Mouse (Mus musculus): ENCODE results near the gene Eif1ax. TPM values are rescaled to one million over a fixed set of nuclear protein-coding genes. Genes with fewer than 3 reads are reported as not detected.
"Not testable (repeated sequence)": the region's sequence is repeated elsewhere in the genome, so short reads cannot be mapped to it uniquely, and the experiment has no call there.

The Eif1ax gene
- polyA plus RNA-seq, 1 experiment from 2014 or later = 93.8 TPM

GRCm38 (mm10) chrX:159409253-159409652 lies 37.3 kb downstream of the Eif1ax start:
- ATAC-seq (ENCODE audit: insufficient number of reproducible peaks, insufficient read depth, low FRiP score, low read depth) = no peak
- Histone ChIP-seq H3K4me3 (ENCODE audit: control insufficient read depth in 1 of 2, insufficient read depth in 1 of 2, low read depth in 1 of 2, low read length in 2 of 2) (no peak overlapping the region), H3K4me2 (ENCODE audit: low read length) (no peak overlapping the region), H3K27me3 (ENCODE audit: control insufficient read depth, insufficient read depth, low read length) (no peaks in the 10 kb centered on the region), H3K36me3 (ENCODE audit: control insufficient read depth, insufficient read depth, low read length) (no peaks in the 10 kb centered on the region), H3K9ac (ENCODE audit: low read length) (no peak overlapping the region), H3K4me1 (ENCODE audit: control insufficient read depth in 2 of 2, insufficient read depth in 2 of 2, low read length in 2 of 2) (no peaks in the 10 kb centered on the region), H3K27ac (replicated peaks in 1 of 2; ENCODE audit: control insufficient read depth in 1 of 2, insufficient read depth in 1 of 2, low read depth in 2 of 2, low read length in 2 of 2) (no peak overlapping the region), H3K9me3 (ENCODE audit: control insufficient read depth, low read length) (no peaks in the 10 kb centered on the region)
- WGBS = 26% methylated on average over 4 of the region's 4 CpGs

- peaks cover 0 to 2% of the 10 kb centered on the region in 2 experiments; a peak in 1 of 4 replicates for H3K4me1 ChIP-seq (ENCODE audit: control insufficient read depth in 2 of 2, insufficient read depth in 2 of 2, low read length in 2 of 2)
- H3K36me3 ChIP-seq (ENCODE audit: control insufficient read depth, insufficient read depth, low read length) = no peaks in the 10 kb centered on the region
- no peaks in the 10 kb centered on the region for H3K9me3 ChIP-seq (ENCODE audit: control insufficient read depth, low read length)
- no peak within 1 kb of the TSS for H3K27ac ChIP-seq (replicated peaks in 1 of 2; ENCODE audit: control insufficient read depth in 1 of 2, insufficient read depth in 1 of 2, low read depth in 2 of 2, low read length in 2 of 2)
- H3K4me3 ChIP-seq (ENCODE audit: control insufficient read depth in 1 of 2, insufficient read depth in 1 of 2, low read depth in 1 of 2, low read length in 2 of 2) = peak within 1 kb of the TSS; percentile 52 to 71
- WGBS = 18% methylated on average over 57 of the region's 83 CpGs
- H3K27me3 ChIP-seq (ENCODE audit: control insufficient read depth, insufficient read depth, low read length) = peaks cover 22% of the 10 kb centered on the region
- H3K4me2 ChIP-seq (ENCODE audit: low read length) = peak within 1 kb of the TSS; percentile 90
- peak within 1 kb of the TSS; percentile 31; the same call in 1 of the 2 replicates for H3K9ac ChIP-seq (ENCODE audit: low read length)
- ATAC-seq (ENCODE audit: insufficient number of reproducible peaks, insufficient read depth, low FRiP score, low read depth) = no peak
Observed at GRCm38 (mm10) chrX:159414130-159414828, 42.3 kb downstream of the Eif1ax start, which contains the start of gene Map7d2. Gene Map7d2, plus strand, starts transcription at chrX:159414572.

GRCm38 (mm10) chrX:159414829-159415673 lies 43.1 kb downstream of the Eif1ax start:
- Histone ChIP-seq H3K27me3 (ENCODE audit: control insufficient read depth, insufficient read depth, low read length) (peaks cover 22% of the 10 kb centered on the region), H3K27ac (replicated peaks in 1 of 2; ENCODE audit: control insufficient read depth in 1 of 2, insufficient read depth in 1 of 2, low read depth in 2 of 2, low read length in 2 of 2) (no peak overlapping the region), H3K4me2 (ENCODE audit: low read length) (peak overlapping the region; percentile 90), H3K9me3 (ENCODE audit: control insufficient read depth, low read length) (no peaks in the 10 kb centered on the region), H3K36me3 (ENCODE audit: control insufficient read depth, insufficient read depth, low read length) (no peaks in the 10 kb centered on the region), H3K4me3 (ENCODE audit: control insufficient read depth in 1 of 2, insufficient read depth in 1 of 2, low read depth in 1 of 2, low read length in 2 of 2) (peak overlapping the region; percentile 52 to 71), H3K4me1 (ENCODE audit: control insufficient read depth in 2 of 2, insufficient read depth in 2 of 2, low read length in 2 of 2) (peaks cover 0 to 2% of the 10 kb centered on the region in 2 experiments; a peak in 1 of 4 replicates), H3K9ac (ENCODE audit: low read length) (peak overlapping the region; percentile 31; the same call in 1 of the 2 replicates)
- ATAC-seq (ENCODE audit: insufficient number of reproducible peaks, insufficient read depth, low FRiP score, low read depth) = no peak
- 15% methylated on average over 55 of the region's 65 CpGs for WGBS

- not testable (repeated sequence) for H3K4me2 ChIP-seq (ENCODE audit: low read length); H3K27ac ChIP-seq (replicated peaks in 1 of 2; ENCODE audit: control insufficient read depth in 1 of 2, insufficient read depth in 1 of 2, low read depth in 2 of 2, low read length in 2 of 2); H3K9me3 ChIP-seq (ENCODE audit: control insufficient read depth, low read length); ATAC-seq (ENCODE audit: insufficient number of reproducible peaks, insufficient read depth, low FRiP score, low read depth); H3K4me1 ChIP-seq (ENCODE audit: control insufficient read depth in 2 of 2, insufficient read depth in 2 of 2, low read length in 2 of 2); H3K9ac ChIP-seq (ENCODE audit: low read length); H3K27me3 ChIP-seq (ENCODE audit: control insufficient read depth, insufficient read depth, low read length); H3K36me3 ChIP-seq (ENCODE audit: control insufficient read depth, insufficient read depth, low read length); H3K4me3 ChIP-seq (ENCODE audit: control insufficient read depth in 1 of 2, insufficient read depth in 1 of 2, low read depth in 1 of 2, low read length in 2 of 2)
- WGBS = 71% methylated on average over 3 of the region's 3 CpGs
Observed at GRCm38 (mm10) chrX:159430507-159430906, 58.5 kb downstream of the Eif1ax start.

Other genes starting within 250 kb of the Eif1ax start
- 7.2 and 7.7 TPM in 2 replicates for gene Rps6ka3, start 161.9 kb upstream of the Eif1ax start, polyA plus RNA-seq (2014; fragmentation: Nextera tagmentation; extraction: Ambion mirVana)
- gene Map7d2, start 42.4 kb downstream of the Eif1ax start, polyA plus RNA-seq (2014; fragmentation: Nextera tagmentation; extraction: Ambion mirVana) = 0.61 and 0.86 TPM in 2 replicates
- gene Bclaf3, start 154.5 kb downstream of the Eif1ax start, polyA plus RNA-seq (2014; fragmentation: Nextera tagmentation; extraction: Ambion mirVana) = 12.1 and 14.1 TPM in 2 replicates

Measured in heart, embryonic 14.5 days (tissue).